Mouse (Mus musculus): Measurements from ENCODE around the gene Myl10.

GRCm38 (mm10) chr5:136706803-136707202 lies 13.9 kb downstream of the Myl10 start:
- TF ChIP-seq TAL1 (IDR thresholded peaks at IDR 0.05; ENCODE audit: low read length) (no peak), GATA1 (IDR thresholded peaks at IDR 0.05; ENCODE audit: low read length) (no peak)

All from erythroblast, embryonic 14.5 days (primary cell).